Mouse (Mus musculus): ENCODE measurements at regions not wholly inside any gene's neighbourhood (a gene's known extent, or its start where the extent isn't known, plus 50 kb on each side); places are given as distances from the start of the nearest gene placed in this dataset.

GRCm38 (mm10) chr13:97448123-97448522 is 207.2 kb downstream of the Enc1 start:
- TF ChIP-seq CTCF (IDR thresholded peaks at IDR 0.05; ENCODE audit: extremely low read depth, insufficient read depth, insufficient read length, insufficient replicate concordance) (no peak), POLR2A (IDR thresholded peaks at IDR 0.05; ENCODE audit: low read depth, low read length) (no peak)
